Mouse (Mus musculus) 3T3-L1 (cell line): ENCODE measurements at regions not wholly inside any gene's neighbourhood (a gene's known extent, or its start where the extent isn't known, plus 50 kb on each side); places are given as distances from the start of the nearest gene placed in this dataset.

ENCODE experiments used
- DNase-seq: peaks from one replicate; pipeline ENCODE4 v3.0.0-alpha.2; 2015; ENCODE audit warnings: low read depth, low spot score

DNA sequence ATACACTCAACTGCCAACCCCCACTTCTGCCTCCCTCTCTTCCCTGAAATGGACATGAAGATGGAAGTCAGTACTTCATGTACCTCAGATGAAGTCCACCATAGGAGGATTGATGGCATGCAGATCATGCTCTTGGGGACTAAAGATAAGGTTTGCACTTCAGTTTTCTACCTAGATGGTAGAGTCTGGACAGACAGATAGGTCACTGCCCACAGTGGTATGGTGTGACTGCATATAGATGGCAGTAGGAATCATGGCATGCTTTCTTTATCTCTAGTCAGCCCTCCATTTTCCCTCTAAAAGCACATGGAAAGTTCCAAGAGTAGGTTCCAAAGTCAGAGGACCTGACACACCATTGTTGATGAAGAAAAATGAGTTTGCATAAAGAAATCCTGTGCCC lies 145.6 kb upstream of the Mocs2 start:
- no peak for DNase-seq

DNA sequence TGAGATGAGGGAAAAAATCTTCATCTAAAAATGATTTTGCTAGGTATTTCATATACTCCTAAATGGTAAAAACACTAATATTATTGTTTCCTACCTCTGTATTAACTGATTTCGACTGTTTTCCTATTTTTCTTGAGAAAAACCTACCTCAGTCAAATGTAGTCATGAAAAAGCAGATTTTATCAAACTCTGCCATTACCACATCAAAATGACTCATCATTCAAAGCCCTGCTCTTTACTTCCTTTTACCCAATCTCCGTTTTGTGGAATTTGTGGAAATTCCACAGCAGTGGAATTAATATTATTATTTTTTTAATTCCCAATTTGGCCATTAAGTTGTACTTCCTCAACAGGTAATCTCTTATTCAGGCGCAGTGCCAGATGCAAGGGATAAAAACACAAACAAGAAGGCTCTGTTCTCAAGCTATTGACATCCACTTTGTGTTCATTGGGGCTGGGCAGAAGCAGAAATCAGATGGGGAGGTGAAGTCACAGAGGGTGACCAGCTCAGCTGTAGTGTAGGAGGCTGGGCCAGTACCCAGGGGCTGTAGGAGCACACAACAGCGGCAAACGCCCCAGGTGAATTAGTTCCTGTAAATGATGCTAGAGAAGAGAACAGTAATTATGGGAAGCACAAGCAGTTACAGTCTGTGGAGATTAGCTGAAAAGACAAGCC lies 138.2 kb upstream of the Mocs2 start:
- DNase-seq, result peak; percentile 56

DNA sequence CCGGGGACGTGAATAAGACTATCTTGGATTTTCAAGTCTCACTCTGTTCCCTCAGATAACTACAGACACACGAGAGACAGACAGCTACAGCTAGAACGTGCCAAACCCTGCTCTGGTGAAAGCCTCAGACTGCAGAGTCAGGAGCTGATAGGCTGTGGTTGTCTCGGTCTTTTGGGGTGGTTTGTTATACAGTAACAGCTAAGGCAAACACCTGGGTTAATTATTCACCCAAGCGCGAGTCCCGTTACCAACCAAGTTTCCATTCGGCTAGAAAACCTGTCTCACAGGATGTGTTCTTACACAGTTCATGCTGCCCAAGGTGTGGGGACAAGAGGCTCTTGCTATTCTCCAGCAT lies 137.7 kb upstream of the Mocs2 start:
- DNase-seq, result no peak

DNA sequence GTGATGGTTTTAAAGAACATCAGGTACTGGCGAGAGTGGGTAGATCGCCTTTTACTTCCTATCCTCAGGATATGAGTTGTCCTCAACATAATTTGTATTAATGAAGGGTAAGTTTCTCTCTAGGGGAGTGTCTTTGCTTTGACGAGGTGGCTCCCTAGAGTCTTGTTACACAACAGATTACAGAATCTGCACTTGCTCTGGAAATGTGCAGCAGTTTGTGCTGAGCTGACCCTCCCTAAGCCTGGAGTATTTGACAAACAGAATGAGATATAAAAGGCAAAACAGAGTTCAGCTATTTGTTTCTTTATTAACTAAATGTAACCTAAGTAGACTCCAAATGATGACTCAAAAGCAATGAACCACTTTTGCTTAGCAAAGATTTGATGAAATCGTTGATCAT lies 136.8 kb upstream of the Mocs2 start:
- DNase-seq, result no peak

DNA sequence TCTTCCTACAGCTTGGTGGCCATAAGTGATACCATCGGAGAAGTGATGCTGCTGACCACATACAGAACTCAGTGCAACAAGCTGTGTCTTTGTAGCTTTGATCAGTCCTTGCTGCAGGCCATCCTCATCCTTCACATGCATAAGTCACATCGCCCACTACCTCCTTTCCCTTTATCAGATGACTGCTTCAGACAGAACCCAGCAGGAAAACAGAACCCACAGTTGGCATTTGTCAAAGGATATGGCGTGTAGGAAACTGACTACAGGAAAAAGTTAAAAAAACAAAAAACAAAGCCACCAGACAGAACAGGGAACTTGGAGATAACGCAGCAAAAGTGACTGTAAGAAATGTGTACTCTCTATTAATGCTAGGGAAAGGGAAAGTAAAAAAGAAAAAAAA lies 136.1 kb upstream of the Mocs2 start:
- no peak for DNase-seq

DNA sequence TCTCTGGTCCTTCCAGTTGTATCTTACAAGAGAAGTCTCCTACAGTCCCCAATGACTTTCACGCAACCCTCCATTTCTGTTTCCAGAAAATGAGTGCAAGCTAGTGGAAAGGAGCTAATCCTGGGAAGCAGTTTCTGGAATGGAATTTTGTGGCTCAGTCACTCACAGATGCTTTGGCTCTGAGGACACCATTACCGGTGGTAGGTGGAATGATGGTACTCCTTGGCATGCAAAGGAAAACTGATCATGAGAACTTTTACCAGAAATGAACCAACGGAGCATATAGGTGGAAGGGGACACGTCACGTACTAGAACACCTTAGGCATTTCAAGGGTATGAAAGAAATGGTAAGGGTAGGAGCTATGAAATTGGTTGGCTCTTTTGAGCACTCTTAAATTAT lies 135.1 kb upstream of the Mocs2 start:
- DNase-seq, result no peak

DNA sequence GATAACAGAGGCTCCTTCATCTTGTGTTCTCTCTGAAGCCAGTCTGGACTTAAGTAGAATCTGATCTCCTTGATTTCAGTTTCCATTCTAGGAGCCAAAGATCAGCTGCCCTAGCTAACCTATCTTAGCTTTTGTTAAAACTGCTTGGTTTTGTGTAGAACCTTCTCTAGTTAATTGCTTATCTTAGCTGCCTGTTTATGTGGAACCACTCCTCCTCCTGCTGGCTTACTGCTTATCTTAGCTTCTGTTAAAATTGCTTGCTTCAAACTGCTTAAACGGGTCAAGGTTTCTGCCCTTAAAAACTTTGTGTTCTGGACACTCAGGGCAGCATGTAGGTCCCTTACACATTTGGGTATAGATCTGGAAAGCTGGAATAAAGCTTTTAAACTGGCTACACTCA lies 133.7 kb upstream of the Mocs2 start:
- DNase-seq, result no peak

DNA sequence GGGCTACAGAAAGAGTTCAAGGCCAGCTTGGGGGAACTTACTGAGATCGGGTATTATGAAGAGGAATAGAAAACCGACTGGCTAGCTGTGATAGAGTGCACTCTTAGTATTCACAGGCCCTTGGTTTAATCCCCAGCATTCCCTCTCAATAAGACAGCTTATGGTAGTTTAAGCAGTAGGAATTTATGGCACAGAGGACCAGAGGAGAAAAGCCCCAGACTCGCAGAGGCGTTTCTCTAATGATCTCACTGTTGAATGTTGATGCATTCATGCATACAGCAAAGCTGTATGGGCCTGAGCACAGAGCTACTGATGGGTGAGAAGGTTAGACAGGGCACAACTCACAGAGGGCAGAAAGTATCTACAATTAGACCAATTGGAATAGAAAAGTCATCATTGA lies 132.7 kb upstream of the Mocs2 start:
- DNase-seq, result no peak

DNA sequence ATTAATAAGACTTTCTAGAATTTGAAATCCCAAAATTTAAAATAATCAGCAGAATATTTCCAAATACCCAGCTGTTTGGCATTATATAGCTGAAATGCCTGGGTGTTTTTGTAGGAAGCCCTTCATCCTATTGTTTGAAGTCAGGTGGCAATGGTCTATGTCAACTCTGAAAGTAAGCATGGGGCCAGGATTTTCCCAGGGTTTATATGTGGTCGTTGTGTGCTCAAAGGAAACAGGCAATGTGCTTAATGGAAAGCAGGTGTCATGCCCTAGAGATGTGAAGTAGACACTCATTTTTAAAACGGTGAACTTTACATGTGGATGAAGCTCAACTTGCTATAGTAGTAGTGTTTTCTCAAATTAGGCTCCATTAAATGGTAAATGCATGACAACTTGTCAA lies 105.4 kb upstream of the Mocs2 start:
- DNase-seq, result no peak

DNA sequence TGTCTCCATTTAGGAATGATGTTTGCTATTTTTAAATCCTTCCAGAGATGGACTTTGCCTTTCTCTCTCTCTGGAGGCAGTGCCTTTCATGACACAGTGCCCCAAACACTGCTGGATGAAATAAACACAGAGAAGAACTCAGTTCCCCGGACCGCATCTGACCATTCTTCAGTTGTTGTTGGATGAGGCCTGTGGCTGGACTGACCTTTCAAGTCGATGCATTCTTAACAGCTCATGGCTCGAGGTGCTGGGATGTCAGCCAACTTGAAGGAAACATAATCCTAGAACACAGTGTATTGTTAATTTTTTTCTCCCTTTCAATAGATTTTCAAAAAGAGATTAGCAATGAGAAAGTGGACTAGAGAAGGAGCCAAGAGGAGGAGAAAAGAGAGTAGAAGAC lies 98.3 kb upstream of the Mocs2 start:
- DNase-seq, result peak; percentile 63

DNA sequence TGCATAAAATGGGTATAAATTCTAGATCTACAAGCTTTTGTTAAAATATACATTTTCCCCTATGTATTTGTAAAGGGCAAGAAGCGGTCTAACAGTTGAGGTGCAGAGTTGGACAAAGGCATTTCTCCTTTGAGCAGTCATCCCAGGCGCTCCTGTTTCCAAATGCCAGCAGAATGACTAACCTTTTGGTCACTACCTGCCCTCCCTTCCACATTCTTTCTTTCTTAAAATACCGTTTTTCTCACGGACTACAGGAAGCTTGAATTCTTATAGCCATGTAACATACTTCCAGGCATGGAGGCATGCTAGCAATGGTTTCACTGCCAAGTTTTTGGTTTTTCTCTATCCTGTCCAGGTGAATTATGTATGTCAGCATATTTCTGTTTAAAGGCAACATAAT lies 91.2 kb upstream of the Mocs2 start:
- peak; percentile 64 for DNase-seq

DNA sequence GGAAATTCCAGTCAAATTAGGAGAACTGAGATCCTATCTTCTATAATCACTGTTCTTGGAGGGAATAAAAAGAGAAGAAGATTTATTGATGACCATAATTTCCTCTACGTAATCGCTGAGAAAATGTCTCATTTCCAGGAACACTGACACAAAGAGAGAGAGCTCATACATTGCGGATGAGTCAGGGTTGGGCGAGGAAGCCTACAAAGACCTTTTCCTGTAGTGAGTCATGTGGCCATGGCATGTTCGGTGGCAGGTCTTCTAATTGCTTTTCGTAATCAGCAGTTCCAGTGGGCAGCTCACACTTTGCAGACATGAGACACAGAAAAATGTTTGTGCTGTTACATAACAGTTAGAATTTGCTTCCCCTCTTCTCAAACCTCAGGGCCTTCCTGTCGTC lies 83.0 kb upstream of the Mocs2 start:
- peak; percentile 72 for DNase-seq

DNA sequence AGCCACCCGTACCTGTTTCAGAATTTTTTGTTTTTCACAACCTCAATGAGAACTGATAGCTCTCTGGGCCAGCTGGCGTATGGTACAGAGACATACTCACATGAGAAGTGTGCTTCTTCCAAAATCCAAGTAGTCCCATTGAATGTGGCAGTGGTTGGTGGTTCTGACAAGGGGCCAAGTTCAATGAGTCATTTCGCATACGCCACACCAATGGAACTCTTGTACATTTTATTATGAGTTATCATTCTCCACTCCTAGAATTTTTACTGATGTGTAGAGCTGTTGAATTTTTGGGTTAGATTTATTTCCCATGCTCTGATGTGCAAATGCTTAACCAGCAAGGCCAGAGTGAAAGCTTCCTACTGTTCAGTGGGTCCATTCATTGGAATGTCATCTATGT lies 82.0 kb upstream of the Mocs2 start:
- peak; percentile 94 for DNase-seq

DNA sequence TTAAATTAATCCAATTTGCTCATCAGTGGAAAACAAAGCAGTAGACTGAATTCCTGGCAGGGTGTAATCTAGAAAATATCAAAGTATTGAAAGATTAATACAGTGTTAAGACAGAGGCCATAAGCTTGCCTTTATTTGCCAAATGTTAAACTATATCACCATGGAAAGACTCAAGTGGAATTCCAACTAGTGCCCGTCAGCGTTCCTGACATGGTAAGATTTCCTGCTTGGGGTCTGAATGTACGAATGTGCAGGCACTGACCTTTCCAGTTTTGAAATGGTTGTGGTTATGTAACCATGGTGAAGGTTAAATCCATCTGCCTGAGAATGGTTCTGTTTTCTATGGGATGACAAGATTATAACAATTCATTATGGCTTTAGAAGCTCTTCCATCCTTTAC lies 75.5 kb upstream of the Mocs2 start:
- DNase-seq, result no peak

DNA sequence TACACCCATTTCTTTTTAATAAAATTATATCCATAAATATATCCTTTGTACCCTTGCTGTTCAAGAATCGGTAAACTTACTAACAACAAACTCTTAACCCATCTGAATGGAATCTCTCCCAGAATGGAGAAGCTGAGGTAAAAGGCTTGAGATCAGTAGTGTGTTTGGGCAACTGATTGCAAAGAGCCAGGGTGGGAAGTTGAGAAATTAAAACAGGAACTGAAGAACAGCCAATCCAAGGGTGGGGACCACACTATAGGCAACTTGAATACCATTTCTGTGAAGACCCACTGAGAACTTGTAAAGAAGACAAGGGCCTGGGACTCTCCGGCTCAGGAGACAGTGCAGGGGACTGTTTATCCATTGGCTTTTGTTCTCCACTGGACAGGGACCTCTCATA lies 72.2 kb upstream of the Mocs2 start:
- DNase-seq, result no peak

DNA sequence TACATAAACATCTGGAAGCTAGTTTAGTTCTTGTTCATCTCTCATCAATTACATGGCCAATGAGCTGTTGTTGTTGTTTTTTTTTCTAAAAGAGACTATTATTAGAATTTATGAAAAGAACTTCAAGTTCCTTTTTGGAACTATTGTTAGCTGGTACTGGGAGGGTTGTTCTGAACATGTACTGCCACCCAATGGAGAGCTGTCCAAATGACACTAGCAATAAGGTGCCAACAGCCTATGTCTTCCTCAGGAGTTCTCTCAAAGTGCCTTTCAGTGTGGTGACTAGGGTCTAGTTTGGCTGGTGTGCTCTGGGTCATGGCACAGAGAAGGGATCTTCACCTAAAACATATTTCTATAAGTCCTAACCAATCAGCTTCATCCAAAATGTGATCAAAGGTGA lies 60.6 kb upstream of the Mocs2 start:
- peak; percentile 73 for DNase-seq

DNA sequence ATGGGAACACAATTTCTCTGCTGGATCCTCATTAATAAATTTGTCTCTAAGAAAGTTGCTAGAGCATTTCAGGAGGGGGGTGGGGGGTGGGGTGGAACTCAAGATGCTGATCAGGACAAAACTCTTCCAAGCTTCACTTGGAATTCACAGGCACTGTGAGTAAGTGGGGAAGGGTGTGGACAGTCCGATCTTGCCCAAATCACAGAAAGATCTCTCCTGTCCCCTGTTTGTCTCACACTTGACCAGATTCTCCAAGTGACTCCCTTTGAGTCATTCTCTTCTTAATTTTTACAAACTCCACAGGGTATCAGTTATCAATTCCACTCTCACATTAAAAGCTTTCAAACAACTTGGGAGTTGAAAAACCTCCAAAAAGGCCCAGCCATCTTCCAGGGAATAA lies 58.1 kb upstream of the Mocs2 start:
- no peak for DNase-seq

DNA sequence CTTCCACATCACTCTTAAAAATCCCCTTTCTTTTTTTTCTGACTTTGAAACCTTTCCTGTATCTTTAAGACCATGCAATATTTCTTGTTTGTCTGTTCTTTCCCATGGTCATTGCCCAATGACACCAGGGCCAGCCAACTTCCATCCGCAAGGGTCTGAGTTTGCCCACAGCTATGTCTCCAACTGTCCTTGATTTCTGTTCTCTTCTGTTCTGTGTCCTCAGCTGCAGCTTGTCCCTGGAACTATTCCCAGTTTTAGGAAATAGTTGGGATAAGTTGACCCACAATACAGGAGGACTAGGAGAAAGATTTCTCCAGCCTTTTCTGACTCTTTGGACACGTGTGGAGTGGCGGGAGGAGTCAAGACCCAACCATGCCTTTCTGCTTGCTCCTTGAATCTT lies 57.1 kb upstream of the Mocs2 start:
- peak; percentile 31 for DNase-seq
